Mouse (Mus musculus): Measurements from ENCODE around the gene Hoga1. TPM values are rescaled to one million over a fixed set of nuclear protein-coding genes. Genes with fewer than 3 reads are reported as not detected.

Hoga1 gene
- total and polyA plus RNA-seq, 3 experiments: not detected

DNA sequence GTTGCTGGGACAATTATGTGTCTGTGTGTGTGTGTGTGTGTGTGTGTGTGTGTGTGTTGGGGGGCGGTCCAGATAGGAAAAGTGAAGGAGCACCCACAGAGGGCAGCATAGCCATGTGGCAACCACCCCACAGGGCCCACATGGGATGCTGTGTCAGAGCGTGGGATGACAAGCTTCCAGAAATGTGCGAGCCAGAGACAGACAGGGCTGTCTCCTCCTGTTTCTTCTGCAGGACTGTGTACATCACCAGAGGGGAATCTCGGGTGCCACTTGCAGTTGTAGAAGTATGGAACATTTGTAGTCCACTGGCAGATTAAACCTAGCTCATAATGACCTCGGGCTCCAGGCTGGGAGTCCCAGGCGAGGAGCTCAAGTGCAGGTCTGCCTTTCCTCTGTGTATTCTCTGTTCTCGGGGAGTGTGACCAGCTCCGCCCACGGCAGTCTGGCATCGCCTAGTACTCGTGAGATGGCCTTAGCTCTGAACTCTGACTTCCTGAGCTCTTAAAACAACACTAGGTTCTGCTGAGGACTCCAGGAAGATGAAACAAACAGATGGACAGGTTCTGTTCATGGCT is 10.4 kb upstream of the Hoga1 start:
- dilution Hi-C loops (cut with MboI; ENCODE audit: extremely low pct_ligation_motif_present, extremely low pct_unique_long_range_greater_than_20kb, low sequenced_read_pairs): no loop called here
- H3K4me1 ChIP-seq (ENCODE audit: control insufficient read depth in 1 of 2, insufficient read depth in 2 of 2): peaks cover 0 to 3% of the 10 kb centered on the region in 2 experiments; a peak in 2 of 4 replicates
- H3K36me3 ChIP-seq (replicated peaks in 1 of 2; ENCODE audit: control insufficient read depth in 1 of 2, insufficient read depth in 1 of 2, low read length in 1 of 2): peaks cover 0 to 30% of the 10 kb centered on the region in 2 experiments
- in situ Hi-C loops (cut with MboI; ENCODE audit: low pct_ligation_motif_present, low pct_unique_long_range_greater_than_20kb, low sequenced_read_pairs): no loop called here
- no peak overlapping the region for H3K4me2 ChIP-seq (ENCODE audit: insufficient read depth, low read depth, poor library complexity, severe bottlenecking)
- H3K27ac ChIP-seq (ENCODE audit: insufficient read depth, low read depth): no peak overlapping the region
- H3K4me3 ChIP-seq (replicated peaks in 1 of 3; ENCODE audit: low read depth in 2 of 3, low read length in 2 of 3, poor library complexity in 1 of 3): no peak overlapping the region
- H3K9ac ChIP-seq (ENCODE audit: insufficient read depth, low read depth): no peak overlapping the region
- H3K79me2 ChIP-seq (replicated peaks; ENCODE audit: control insufficient read depth, extremely low read depth, insufficient read depth, poor library complexity, severe bottlenecking): no peaks in the 10 kb centered on the region
- TF ChIP-seq MYC (IDR thresholded peaks at IDR 0.05; ENCODE audit: low read depth, low read length) (no peak), SMC3 (IDR thresholded peaks at IDR 0.05; ENCODE audit: low read depth, low read length) (no peak), ELF1 (IDR thresholded peaks at IDR 0.05; ENCODE audit: low read depth, low read length) (no peak), IRF4 (IDR thresholded peaks at IDR 0.05; ENCODE audit: low read depth, low read length) (no peak), USF1 (IDR thresholded peaks at IDR 0.05; ENCODE audit: low read depth, low read length) (no peak), CTCF (conservative IDR thresholded peaks at IDR 0.05 in 1 of 2, IDR thresholded peaks at IDR 0.05 in 1 of 2; ENCODE audit: low read depth in 2 of 2, low read length in 2 of 2) (no peak), SIN3A (IDR thresholded peaks at IDR 0.05; ENCODE audit: low read length) (no peak)
- H3K27me3 ChIP-seq (replicated peaks): peaks cover 21% of the 10 kb centered on the region
- DNase-seq (ENCODE audit: extremely low read depth): no peak
- H3K9me3 ChIP-seq (replicated peaks; ENCODE audit: low read length): no peaks in the 10 kb centered on the region

- Histone ChIP-seq H3K27ac (ENCODE audit: insufficient read depth, low read depth) (no peak within 1 kb of the TSS), H3K4me2 (ENCODE audit: insufficient read depth, low read depth, poor library complexity, severe bottlenecking) (no peak within 1 kb of the TSS), H3K36me3 (replicated peaks in 1 of 2; ENCODE audit: control insufficient read depth in 1 of 2, insufficient read depth in 1 of 2, low read length in 1 of 2) (peaks cover 0 to 30% of the 10 kb centered on the region in 2 experiments), H3K79me2 (replicated peaks; ENCODE audit: control insufficient read depth, extremely low read depth, insufficient read depth, poor library complexity, severe bottlenecking) (no peaks in the 10 kb centered on the region), H3K9me3 (replicated peaks; ENCODE audit: low read length) (no peaks in the 10 kb centered on the region), H3K4me3 (replicated peaks in 1 of 3; ENCODE audit: low read depth in 2 of 3, low read length in 2 of 3, poor library complexity in 1 of 3) (no peak within 1 kb of the TSS), H3K9ac (ENCODE audit: insufficient read depth, low read depth) (no peak within 1 kb of the TSS), H3K4me1 (ENCODE audit: control insufficient read depth in 1 of 2, insufficient read depth in 2 of 2) (peaks cover 0 to 3% of the 10 kb centered on the region in 2 experiments; a peak in 2 of 4 replicates), H3K27me3 (replicated peaks) (peaks cover 27% of the 10 kb centered on the region)
- peak; percentile 73 for DNase-seq (ENCODE audit: extremely low read depth)
- in situ Hi-C loops (cut with MboI; ENCODE audit: low pct_ligation_motif_present, low pct_unique_long_range_greater_than_20kb, low sequenced_read_pairs) (no loop called here), dilution Hi-C loops (cut with MboI; ENCODE audit: extremely low pct_ligation_motif_present, extremely low pct_unique_long_range_greater_than_20kb, low sequenced_read_pairs) (no loop called here)
- TF ChIP-seq MAFK (IDR thresholded peaks at IDR 0.05; ENCODE audit: insufficient replicate concordance, low read length): no peak
- no peak for TF ChIP-seq USF1 (IDR thresholded peaks at IDR 0.05; ENCODE audit: low read depth, low read length)
- no peak for TF ChIP-seq TBP (conservative IDR thresholded peaks at IDR 0.05; ENCODE audit: low read depth, low read length)
- peak; percentile 34; the same call in 1 of the 2 replicates for TF ChIP-seq ZC3H11A (IDR thresholded peaks at IDR 0.05; ENCODE audit: low read depth, low read length)
- TF ChIP-seq ZNF384 (IDR thresholded peaks at IDR 0.05; ENCODE audit: low read depth, low read length): no peak
- peak; percentile 71 to 90 for TF ChIP-seq CTCF (conservative IDR thresholded peaks at IDR 0.05 in 1 of 2, IDR thresholded peaks at IDR 0.05 in 1 of 2; ENCODE audit: low read depth in 2 of 2, low read length in 2 of 2)
- TF ChIP-seq JUN (IDR thresholded peaks at IDR 0.05; ENCODE audit: insufficient read depth, low read depth, low read length): no peak
- no peak for TF ChIP-seq MAZ (IDR thresholded peaks at IDR 0.05; ENCODE audit: low read depth, low read length)
- no peak for TF ChIP-seq POLR2AphosphoS2 (IDR thresholded peaks at IDR 0.05; ENCODE audit: low read depth, low read length)
- TF ChIP-seq ZKSCAN1 (IDR thresholded peaks at IDR 0.05; ENCODE audit: borderline replicate concordance, low read depth, low read length): no peak
- TF ChIP-seq BHLHE40 (IDR thresholded peaks at IDR 0.05; ENCODE audit: low read depth, low read length): 0 out of 2 replicates have a peak, but pooled peaks have one; percentile 17
- TF ChIP-seq KAT2A (IDR thresholded peaks at IDR 0.05; ENCODE audit: insufficient replicate concordance, low read length): no peak
- no peak for TF ChIP-seq ZMIZ1 (IDR thresholded peaks at IDR 0.05; ENCODE audit: low read depth, low read length)
- 0 out of 2 replicates have a peak, but pooled peaks have one; percentile 27 for TF ChIP-seq IRF4 (IDR thresholded peaks at IDR 0.05; ENCODE audit: low read depth, low read length)
- TF ChIP-seq CHD1 (IDR thresholded peaks at IDR 0.05; ENCODE audit: low read depth, low read length): no peak
- peak; percentile 82 for TF ChIP-seq SMC3 (IDR thresholded peaks at IDR 0.05; ENCODE audit: low read depth, low read length)
- TF ChIP-seq JUND (conservative IDR thresholded peaks at IDR 0.05; ENCODE audit: low read depth, low read length): no peak
- no peak for TF ChIP-seq SIN3A (IDR thresholded peaks at IDR 0.05; ENCODE audit: low read length)
- TF ChIP-seq E2F4 (IDR thresholded peaks at IDR 0.05; ENCODE audit: insufficient replicate concordance, low read depth, low read length): no peak
- no peak for TF ChIP-seq RCOR1 (conservative IDR thresholded peaks at IDR 0.05; ENCODE audit: low read depth, low read length)
- no peak for TF ChIP-seq USF2 (conservative IDR thresholded peaks at IDR 0.05; ENCODE audit: low read depth, low read length)
- TF ChIP-seq MEF2A (IDR thresholded peaks at IDR 0.05; ENCODE audit: borderline replicate concordance, low read depth, low read length): no peak
- no peak for TF ChIP-seq EP300 (IDR thresholded peaks at IDR 0.05; ENCODE audit: low read length)
- TF ChIP-seq TCF12 (IDR thresholded peaks at IDR 0.05; ENCODE audit: low read depth, low read length): 0 out of 2 replicates have a peak, but pooled peaks have one; percentile 19
- TF ChIP-seq CHD2 (IDR thresholded peaks at IDR 0.05; ENCODE audit: low read length): no peak
- no peak for TF ChIP-seq NRF1 (IDR thresholded peaks at IDR 0.05; ENCODE audit: low read depth, low read length)
- TF ChIP-seq NELFE (IDR thresholded peaks at IDR 0.05; ENCODE audit: low read depth, low read length): no peak
Measured at GRCm38 (mm10) chr19:42035456-42036248, 9.8 kb upstream of the Hoga1 start, which contains the start of gene Ankrd2. Ankrd2 (plus strand) TSS chr19:42036000.
